Mouse (Mus musculus) liver, embryonic 14.5 days (tissue): ENCODE measurements at regions not wholly inside any gene's neighbourhood (a gene's known extent, or its start where the extent isn't known, plus 50 kb on each side); places are given as distances from the start of the nearest gene placed in this dataset.

Experiments
- CTCF ChIP-seq: IDR thresholded peaks from 2 replicates; pipeline ENCODE4 v1.5.1; 2016; ENCODE audit warnings: antibody characterized with exemption, low read depth, control low read depth
- EP300 ChIP-seq: IDR thresholded peaks from 2 replicates; pipeline ENCODE4 v1.6.1; 2016; ENCODE audit warnings: antibody characterized with exemption, low read depth

DNA sequence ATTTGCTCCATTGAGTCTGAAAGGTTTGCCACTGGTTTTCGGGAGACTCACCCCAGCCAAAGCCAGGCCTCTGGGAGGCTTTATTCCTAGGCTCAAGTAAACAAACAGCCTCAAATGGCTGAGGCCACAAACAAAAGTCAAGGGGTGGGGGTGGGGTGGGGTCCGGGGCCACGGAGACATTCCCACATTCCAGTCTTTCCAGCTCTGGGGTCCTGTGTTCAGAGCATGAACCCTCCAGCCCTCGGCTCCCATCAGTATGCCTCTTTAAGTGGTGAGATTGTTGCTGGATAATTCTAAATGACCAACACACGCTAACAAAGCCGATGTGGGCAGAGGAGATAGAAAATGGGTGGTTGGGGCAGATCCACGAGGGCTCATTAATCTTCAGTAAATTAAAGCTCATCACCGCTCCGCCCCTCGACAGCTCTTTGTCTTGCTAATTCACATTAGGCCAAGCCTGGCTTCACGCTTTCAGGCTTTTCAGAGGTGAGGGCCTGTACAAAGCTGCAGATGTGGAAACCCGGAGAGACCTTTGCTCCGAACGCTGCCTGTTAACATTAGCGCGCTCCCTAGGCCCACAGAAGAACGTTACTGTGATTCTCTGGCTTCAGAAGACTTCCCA lies 326.2 kb downstream of the Pmp22 start:
- TF ChIP-seq CTCF: no peak
- no peak for TF ChIP-seq EP300
